Mouse (Mus musculus) heart, adult 8-10 months (tissue): ENCODE data around the gene Camk2g. TPM values are rescaled to one million over a fixed set of nuclear protein-coding genes. Genes with fewer than 3 reads are reported as not detected.

Experiments
- DNase-seq: peaks from one replicate; pipeline ENCODE4 v3.0.0; 2022; ENCODE audit warnings: low spot score
- total RNA-seq, 4 experiments: library from RNA; stranded (reverse); gene quantifications; 2 replicates each; pipeline ENCODE4 v1.2.4; 2022

The Camk2g gene
- total RNA-seq, 4 experiments from 2014 or later, result 47.2 to 73.5 (median 58.4) TPM

DNA sequence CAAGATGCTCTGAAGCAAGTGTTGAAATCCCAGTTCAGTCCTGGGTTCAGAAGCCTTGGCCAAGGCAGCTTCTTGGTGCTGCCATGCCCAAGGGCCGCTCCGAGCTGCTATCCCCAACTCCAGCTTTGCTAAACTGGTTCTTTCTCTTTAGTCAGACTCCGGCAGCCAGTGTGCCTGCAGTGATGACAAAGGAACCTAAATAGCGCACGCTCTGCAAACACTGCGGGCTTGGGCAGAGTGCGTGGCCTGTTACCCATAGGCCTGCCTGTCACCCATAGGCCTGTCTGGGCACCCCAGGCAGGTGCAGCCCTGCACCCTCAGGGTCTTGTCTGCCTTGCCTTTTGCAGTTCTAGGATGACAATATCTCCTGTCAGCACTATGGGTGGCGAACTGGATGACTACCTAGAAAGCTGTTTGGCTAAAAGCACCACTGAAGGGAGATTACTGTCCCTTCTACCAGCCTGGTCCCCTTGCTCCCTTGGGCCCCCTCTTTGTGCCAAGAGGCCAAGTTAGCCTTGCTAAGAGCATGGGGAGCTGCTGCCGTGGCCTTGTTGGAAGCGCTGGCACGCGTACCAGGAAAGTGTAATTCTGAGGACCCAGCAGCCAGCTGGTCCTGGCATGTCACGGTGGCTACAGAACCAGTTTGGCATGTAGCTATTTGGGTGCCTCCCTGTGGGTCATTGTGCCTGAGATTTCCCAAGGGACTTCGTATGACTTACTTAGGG lies 12.4 kb upstream of the Camk2g start:
- no peak for DNase-seq

DNA sequence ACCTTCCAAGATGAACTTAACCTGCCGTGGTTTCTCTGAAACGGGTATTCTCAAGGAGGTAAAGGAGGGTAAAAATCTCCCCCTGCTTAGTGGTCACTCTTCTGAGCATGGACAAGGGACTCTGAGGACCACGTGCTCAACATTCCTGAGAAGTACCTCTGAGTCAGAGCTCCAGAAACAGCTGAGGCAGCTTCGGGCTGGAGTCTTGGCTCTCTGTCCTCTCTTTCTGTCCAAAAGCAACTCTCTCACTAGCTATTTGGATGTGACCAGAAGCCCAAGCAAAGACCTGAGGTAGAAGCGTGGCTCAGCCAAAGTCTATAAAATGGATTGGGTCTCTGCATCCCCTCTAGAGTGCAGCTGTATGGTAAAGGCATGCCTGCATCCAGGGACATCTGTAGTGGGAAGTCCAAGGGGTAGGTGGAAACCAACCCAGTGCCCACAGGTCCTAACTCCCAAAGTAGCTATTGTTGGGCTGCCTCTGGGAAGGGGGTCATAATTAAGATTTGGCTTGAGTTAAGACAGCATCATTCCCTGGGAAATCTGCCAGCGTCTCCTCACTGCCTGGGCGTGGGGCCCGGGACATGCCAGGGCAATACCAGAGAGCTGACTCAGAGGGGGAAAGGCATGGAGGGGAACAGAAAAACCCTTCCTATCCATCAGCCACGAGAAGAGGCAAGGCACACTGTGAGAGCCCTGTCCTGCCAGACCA lies 11.2 kb upstream of the Camk2g start:
- DNase-seq, result peak; percentile 83

DNA sequence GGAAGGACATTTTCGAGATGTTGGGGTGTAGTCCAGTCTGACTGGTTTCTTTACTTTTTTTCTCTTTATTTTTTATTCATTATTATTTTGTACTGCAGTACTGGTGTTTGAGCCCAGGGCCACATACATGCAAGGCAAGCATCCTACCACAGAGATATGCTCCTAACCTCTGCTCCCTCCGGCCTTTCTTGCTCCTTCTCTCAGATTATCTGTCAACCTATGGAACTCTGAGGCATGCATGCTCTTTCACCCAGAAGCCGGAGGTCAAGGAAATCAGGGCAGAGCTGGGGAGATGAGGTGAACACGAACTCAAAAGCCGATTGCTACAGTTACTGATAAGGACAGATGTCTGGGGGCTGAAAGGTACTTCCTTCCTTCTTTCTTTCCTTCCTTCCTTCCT lies 10.6 kb upstream of the Camk2g start:
- no peak for DNase-seq

DNA sequence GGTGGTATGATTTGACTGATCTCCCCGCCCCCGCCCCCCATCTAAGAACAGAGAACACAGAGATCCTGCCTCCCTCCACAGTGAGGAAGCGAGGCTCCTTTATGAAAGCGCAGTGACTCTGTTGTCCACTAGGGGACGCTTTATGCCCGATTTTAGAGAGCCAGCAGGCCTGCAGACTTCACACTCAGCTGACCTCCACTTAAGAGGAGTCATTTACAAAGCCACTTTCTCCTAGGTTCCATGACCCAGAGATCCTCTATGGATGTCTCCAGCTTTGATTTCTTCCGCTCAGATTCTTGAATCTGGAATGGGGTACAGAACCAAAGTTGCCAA lies 9.7 kb upstream of the Camk2g start:
- DNase-seq, result peak; percentile 90

DNA sequence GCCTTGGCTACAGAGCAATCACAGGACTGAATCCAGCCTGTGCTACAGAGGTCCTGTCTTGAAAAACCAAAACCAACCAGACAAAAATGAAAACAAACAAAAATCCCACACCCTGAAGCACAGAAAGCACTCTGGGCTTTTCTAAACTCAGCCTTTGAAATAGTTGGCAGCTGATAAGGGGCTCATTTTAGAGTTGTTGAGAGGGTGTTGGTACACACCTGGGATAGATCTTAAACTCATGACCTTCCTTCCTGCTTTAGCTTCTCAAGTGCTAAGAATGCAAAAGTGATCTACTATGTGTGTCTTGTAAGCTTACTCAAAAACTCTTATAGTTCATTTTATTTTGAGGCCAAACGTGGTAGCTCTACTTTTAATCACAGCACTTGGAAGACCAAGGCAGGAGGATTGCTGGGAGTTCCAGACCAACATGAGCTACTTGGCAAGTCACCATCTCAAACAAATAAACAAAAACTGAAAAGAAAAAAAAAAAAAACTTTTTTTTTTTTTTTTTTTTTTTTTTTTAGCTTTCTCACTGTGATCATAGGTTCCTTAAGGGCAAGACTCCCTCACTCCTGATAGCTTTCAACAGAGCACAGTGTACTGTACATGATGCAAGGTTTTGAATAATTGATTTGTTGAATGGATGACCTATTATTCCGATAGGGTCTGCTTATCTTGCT lies 9.2 kb upstream of the Camk2g start:
- no peak for DNase-seq

DNA sequence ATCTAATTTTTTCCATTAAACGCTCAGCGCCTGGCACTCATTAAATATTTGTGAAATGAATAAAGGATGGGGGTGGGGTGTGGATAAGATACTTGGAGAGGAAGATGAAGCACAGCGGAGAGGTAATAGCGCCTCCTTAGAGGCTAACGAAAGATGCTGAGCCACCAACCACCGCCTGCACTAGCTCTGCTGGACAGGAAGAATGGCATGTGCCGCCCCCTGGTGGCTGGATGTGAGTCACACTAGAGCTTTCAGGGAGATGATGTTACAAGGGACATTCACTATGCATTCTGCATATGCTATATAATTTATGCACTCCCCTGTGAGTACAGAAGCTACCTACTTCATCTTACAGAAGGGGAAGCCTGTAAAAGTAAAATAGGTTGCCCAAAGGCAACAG lies 4.9 kb upstream of the Camk2g start:
- DNase-seq, result peak; percentile 91

DNA sequence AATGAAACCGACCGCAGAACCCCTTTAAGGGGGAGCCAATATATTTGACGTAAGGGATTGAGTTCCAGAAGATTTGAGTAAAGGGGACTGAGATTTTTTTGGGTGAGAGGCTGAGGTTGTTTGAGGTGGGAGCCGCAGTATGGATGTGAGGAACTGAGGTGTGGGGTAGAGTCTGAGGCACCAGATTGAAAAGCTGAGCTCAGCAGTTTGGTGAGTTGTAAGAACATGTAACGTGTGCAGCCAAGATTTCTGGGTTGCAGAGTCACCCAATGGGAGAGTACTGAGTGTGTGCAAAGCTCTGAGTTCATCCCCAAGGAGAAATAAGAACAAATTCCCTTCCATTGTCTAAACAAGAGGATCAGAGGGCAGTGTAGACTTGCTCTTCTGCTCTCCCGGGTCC lies 4.4 kb upstream of the Camk2g start:
- DNase-seq, result no peak

DNA sequence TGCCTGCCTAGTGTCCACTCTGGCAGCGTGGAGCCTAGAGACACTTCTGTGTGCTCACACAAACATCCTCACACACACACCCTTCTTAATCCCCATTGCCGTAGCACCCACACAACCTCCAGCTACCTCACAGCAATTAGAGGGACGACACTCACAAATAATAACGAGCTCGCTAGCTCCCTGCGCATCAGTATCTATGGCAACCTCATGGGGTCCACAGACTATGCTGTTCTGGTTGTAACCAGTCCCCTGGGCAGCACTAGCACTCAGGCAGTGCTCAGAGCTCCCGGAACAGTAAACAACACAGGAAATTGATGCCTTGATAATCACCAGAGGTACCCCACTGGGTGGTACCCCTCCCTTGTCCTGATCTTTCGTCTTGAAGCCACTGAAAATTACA lies 2.8 kb upstream of the Camk2g start:
- DNase-seq, result no peak

DNA sequence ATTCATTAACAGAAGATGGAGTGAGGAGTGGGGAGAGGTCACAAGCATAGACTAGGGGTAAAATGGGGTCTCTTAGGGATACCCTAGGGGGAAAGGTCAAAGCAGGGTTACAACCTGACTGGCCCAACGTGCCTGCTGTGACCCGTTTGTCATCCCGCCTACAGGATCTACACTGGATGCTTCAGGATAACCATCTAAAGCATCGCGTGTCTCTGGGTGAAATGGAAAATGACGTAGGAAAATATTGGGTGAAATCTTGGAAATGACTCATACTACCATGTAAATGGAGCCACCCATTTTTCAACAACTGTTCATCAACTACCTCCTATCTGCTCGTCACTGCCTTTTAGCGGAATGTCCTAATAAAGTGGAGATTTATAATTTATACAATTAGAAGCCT lies 2.3 kb upstream of the Camk2g start:
- no peak for DNase-seq

DNA sequence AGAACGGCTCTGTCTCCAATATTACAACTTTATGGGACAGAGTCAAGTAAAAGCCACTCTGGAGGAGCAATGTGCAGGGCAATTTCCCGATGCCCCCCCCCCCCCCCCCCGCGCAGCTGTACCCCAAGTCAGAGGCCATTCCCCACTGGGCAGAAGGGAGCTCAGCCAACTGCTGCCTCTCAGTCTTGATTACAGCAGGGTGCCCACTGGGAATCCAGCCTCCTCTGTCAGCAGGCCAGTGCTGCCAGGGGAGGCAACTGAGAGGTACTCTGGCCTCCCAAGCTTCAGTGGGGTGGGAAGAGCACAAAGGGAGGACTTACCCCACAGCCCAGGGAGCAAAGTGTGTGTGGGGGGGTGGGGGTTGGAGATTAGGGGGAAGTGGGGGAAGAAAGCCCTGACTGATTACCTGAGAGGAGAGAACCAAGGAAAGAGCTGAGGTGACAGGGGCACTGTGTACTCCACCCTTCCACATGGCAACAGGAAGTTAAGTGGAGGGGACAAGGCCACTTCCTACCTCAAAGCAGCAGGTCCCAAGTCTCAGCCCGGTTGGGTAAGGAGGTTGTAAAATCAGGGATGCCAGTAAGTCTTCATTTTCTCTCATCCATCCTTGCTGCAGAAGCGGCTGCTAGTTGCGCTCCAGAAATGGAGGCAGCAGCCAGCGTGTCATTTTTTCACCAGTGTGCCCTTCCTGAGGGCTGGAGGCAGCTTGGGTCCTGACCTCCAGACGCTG lies 1.7 kb upstream of the Camk2g start:
- DNase-seq, result no peak

DNA sequence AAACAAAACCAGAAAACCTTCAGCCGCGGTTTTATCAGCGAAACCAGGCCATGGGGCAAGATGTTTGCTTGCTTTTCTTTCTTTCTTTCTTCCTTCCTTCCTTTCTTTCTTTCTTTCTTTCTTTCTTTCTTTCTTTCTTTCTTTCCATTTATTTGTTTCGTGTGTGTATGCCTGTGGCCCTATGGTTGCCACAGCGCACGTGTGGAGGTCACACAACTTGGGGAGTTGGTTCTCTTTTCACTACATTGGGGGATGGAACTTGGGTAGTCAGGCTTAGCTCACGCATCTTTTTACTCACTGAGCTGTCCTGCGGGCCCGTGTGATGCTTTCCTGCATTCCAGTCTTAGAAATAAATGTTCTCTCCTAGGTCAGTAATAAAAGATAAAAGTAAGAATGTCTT lies 701 bp upstream of the Camk2g start:
- DNase-seq, result no peak

DNA sequence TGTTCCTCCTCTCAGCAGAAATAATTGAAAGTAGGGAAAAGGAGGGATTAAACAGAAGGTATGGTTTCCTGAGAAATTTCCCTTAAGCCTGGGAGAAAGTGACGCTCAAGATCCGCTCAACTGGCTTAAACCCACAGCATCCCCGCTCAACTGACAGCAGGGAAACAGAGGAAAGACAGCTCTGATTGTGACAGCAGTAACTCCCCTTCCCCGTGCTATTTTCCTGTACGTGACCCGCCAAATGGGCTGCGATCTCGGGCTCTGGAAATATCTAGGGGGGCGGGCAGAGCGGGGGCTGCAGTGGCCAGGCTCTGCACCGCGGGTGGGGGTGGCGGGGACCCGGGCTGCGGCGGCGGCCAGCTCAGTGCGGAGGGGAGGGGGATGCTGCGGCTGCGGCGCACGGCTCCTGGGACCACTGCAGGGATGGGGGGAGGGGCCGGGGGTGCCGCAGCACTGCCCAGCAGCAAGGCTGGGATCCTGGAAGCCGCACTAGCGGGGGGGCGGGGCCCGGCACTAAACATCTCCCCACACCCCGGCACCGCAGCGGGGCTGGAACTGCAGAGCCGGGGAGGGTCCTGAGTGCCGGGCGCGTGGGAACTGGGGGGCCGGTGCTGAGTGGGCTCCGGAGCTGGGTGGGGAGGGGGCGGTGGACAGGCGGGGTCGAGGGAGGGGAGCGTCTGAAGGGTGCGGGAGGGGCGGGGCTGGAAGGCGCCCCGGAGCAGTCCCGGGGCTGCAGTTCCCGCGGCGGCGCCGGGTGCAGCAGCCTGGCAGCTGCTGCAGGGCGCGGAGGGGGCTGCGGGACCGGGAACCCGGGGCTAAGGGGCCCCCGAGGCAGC lies 748 bp downstream of the Camk2g start:
- DNase-seq, result no peak

DNA sequence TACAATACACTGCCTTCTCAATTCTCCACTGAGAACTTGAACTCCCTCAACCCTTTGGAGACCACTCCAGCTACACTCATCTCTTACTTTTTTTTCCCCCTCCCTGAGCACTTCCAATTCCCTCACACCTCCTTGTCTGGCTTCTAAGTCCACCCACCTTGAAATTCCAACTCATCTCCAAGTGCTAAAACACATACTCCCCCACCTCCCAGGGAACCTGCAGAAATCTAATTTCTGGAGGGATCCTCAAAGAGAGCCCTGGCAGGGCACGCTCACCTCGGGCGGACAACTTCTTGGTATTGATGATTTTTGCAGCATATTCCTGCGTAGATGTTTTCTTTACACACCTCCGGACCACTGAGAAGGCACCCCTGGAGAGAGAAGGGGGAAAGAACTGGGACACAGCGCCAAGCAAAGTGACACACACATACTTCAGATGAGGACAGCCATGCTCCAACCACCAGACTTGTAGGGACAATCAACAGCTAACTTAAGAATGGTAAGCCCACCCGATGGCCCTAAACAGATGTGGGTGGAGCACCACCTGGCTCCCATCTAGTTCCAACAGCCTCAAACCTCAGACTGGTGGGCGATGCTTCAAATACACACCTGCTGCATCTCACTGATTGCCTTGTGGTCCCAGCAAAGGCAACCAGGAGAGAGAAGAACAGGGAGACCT lies 1.5 kb downstream of the Camk2g start:
- no peak for DNase-seq

DNA sequence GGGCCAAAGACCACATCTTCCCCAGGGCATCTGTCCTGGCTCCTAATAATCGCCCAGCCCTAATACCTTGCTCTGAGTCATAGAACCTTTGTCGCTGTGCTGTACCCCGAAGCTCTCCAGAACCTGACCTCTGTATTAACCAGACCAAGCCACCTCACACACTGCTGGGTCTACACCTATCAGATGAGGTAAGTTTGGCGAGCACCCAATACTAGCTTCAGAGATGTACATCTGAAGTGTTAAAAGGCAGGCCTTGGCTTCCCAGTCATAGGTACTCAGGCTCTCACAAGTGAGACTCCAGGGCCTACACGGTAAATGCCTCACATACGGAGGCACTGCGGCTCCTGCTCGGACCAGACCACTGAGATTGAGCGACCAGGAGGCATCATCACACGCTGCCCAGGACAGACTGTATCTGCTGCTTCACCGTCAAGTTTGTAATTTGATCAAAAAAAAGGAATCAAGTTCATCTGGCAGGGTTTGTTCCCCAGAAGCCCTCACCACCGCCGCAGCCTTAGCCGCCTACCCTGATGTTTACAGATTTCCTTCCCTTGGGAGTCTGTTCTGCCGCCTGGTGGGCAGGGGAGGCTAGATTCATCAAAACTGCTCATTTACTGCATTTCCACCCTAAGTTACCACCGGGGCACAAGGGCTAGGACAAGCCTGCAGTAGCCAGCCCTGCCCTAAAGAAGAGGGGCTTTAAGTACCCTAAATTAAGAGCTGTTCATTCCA lies 2.2 kb downstream of the Camk2g start:
- no peak for DNase-seq

DNA sequence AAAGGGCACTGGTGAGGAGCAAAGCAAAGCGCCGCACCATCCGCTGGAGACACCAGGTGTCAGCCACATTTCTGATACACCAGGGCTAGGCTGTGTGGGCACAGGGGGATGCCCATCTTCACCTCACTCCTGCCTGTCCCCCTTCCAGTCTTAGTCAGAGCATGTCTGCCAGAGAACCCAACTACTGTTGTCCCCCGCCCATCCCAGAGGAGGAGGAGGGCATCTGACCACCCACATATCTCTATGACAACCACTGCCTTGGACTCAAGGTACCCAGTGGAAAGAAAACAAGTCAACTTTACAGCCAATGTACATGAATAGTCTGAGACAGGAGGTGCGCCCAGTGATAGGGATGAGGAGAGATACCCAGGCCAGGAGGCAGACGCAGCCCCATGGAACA lies 2.9 kb downstream of the Camk2g start:
- no peak for DNase-seq

DNA sequence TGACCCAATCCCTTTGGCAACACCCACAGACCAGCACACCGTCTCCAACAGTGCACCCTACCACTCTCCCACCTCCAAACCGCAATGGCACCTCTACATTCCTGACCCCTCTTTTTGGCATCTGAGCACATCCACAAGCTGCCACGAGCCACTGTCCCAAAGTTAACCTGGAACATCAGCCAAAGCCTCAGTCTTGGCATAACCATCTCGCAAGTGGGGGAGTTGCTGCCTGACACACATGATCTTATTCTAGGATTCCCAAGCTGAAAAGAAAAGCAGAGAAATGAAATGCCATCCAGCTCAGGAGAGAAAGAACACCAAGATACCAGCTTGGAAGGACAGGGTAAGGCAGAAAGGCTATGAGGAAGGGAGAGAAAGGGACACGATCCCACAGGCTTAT lies 3.4 kb downstream of the Camk2g start:
- DNase-seq, result no peak

DNA sequence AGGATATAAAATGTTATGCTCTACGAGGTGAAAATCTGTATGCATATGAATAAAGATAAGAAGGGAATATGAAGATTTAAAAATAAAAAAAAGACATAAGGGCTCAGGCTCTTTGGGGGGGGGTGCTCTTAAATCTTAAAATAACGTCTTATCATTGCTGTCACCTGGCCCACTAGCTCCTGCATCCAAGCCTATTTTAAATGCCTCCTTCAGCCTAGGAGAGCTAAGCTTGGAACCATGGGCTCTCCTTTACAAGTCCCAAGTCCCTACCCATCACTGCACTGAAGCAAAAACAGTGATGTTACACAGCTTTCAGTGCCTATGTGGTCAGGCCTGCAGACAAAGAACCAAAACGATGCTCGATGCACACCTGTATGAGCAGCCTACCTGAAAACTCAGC lies 4.3 kb downstream of the Camk2g start:
- DNase-seq, result no peak

DNA sequence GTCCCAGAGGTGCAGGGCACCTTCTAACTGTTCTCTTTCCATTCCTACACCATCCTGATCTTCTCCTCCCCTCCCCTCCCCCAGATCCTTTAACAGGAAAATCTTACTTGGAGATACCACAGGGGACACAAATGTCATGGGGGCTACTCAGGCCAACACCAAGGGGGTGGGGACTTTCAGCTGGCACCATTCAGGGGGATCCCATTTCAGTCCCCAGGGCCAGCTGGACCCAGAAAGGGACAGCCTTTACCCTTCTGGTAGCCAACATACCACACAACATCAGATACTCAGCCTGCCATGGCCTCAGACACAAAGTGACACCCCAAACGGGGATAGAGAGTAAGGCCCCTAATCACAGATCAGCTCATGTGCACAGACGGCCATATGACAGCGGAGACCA lies 5.7 kb downstream of the Camk2g start:
- no peak for DNase-seq

DNA sequence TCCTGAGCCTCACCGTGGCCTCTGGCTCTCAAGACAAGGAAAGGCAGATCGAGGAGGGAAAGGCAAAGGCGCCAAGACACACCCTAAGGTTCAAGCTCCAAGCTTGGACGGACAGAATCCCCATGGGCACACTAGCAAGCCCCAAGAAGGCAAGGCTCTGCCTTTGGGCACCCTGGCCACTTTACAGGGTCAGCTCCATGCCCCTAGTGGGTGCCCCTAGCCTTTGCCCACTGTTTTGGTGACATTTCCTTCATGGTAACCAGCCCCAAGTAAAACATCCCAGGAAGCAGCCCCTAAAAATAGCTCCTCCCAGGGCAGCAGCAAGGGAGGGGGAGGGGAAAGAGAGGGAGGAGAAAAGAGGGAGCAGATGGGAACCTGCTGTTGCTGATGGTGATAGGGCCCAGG lies 7.3 kb downstream of the Camk2g start:
- DNase-seq, result no peak

DNA sequence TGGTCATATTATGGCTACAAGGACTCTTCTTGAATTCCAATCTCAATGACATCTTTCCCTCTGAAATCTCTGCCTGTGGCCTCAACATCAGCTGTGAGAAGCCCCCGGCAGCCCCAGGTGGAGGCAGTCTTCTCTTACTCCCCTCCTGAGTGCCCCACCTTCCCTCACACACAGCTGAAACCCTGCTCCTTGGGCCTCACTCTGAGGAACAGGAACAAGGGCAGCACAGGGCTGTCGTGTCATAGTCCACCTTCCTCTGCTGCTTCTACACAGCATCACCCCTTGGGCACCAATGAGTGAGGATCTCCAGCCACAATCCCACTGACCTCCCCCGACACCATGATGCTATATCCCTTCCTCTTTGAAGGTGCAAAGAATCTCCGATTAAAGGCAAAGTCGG lies 7.9 kb downstream of the Camk2g start:
- no peak for DNase-seq
